Mouse (Mus musculus) midbrain, embryonic 11.5 days (tissue): ENCODE data around the gene Rbbp8nl. TPM values are rescaled to one million over a fixed set of nuclear protein-coding genes. Genes with fewer than 3 reads are reported as not detected.
"Not testable (repeated sequence)": the region's sequence is repeated elsewhere in the genome, so short reads cannot be mapped to it uniquely, and the experiment has no call there.

Experiments
- ATAC-seq: fragments of 200-750 bp; cut with Nextera tagmentation; 2 replicates; pipeline ENCODE4 v1.8.0; 2017; ENCODE audit warnings: moderate TSS enrichment, moderate library complexity; ENCODE audit not compliant: low FRiP score
- DNase-seq: peaks from one replicate; pipeline ENCODE4 v3.0.0; 2015; ENCODE audit warnings: low spot score; ENCODE audit errors: missing footprints
- H3K27ac ChIP-seq: fragments of 300-500 bp; sonication (generic); 2 replicates; pipeline ENCODE4 v1.5.1; 2014; ENCODE audit warnings: low read depth, low read length
- H3K27me3 ChIP-seq: fragments of 300-500 bp; sonication (generic); 2 replicates; pipeline ENCODE4 v1.6.1; 2014; ENCODE audit warnings: mild to moderate bottlenecking, low read length, moderate library complexity, mixed read lengths; ENCODE audit not compliant: control insufficient read depth, insufficient read depth
- H3K36me3 ChIP-seq: fragments of 300-500 bp; sonication (generic); 2 replicates; pipeline ENCODE4 v1.6.1; 2014; ENCODE audit warnings: mild to moderate bottlenecking, low read length, moderate library complexity, mixed read lengths; ENCODE audit not compliant: control insufficient read depth, insufficient read depth
- H3K4me1 ChIP-seq: fragments of 300-500 bp; sonication (generic); 2 replicates; pipeline ENCODE4 v1.6.1; 2014; ENCODE audit warnings: low read length; ENCODE audit not compliant: control insufficient read depth, insufficient read depth
- H3K4me2 ChIP-seq: fragments of 300-500 bp; sonication (generic); 2 replicates; pipeline ENCODE4 v1.6.1; 2014; ENCODE audit warnings: mild to moderate bottlenecking, moderate library complexity
- H3K4me3 ChIP-seq: fragments of 300-500 bp; sonication (generic); 2 replicates; pipeline ENCODE4 v1.5.1; 2014; ENCODE audit warnings: low read depth, low read length
- H3K9ac ChIP-seq: fragments of 300-500 bp; sonication (generic); 2 replicates; pipeline ENCODE4 v1.6.1; 2014; ENCODE audit warnings: low read length
- H3K9me3 ChIP-seq: fragments of 300-500 bp; sonication (generic); 2 replicates; pipeline ENCODE4 v1.6.1; 2016; ENCODE audit warnings: low read length; ENCODE audit not compliant: control insufficient read depth
- WGBS: fragments of 180-500 bp; shearing (Covaris S2); extraction: QIAGEN DNeasy Blood & Tissue Kit; methylation state at CpG from one replicate; pipeline ENCODE4 v1.1.7; 2014; 5-methylcytosine and 5-hydroxymethylcytosine counted together
- polyA plus RNA-seq: library from polyadenylated mRNA; unstranded; fragments of >200 nt; fragmentation: Nextera tagmentation; extraction: Ambion mirVana; gene quantifications from 2 replicates; pipeline ENCODE4 v1.2.1, GENCODE M21; 2014

Gene Rbbp8nl
- polyA plus RNA-seq, 1 experiment from 2014 or later: not detected

DNA sequence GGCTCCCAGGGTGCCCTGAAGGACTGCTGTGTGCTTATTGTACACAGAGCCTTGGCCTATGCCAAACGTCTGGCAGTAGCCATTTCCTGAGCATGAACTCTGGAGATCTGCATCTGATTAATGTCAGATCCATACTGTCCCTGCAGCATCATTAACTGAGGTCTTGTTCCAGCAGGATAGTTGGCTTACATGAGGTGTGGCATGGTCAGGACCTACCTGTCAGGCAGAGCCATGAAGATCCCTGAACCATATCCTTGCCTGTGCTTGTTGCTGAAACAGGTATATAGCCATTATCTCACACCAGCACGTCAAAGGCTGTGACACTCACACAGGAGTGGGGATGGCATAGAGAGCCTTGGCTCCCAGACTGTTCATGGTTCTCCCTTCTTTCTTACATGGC is 21.7 kb downstream of the Rbbp8nl start:
- 73% methylated on average over 2 of the region's 2 CpGs for WGBS

DNA sequence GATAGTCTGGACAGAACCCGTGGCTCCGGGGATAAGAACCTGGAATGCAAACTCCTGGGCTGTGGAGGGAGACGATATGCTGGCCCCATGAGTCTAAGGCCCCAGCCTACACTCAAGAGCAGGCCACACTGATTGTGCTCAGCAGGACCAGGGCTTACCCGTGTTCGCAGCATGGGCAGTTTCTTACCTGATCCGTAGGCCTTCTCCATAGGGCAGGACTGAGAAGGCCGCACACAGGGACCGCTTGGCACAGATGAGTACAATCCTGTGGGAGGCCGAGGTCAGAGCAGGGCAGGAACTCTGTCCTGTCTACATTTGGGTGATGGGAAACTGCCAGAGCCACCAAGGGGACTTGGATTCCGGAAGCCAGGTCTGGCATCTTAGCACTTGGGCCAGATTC is 26.8 kb downstream of the Rbbp8nl start:
- Histone ChIP-seq H3K4me3 (no peak overlapping the region), H3K27ac (no peak overlapping the region), H3K9ac (no peak overlapping the region), H3K36me3 (no peaks in the 10 kb centered on the region; the same call in 1 of the 2 replicates), H3K4me2 (no peak overlapping the region), H3K27me3 (no peaks in the 10 kb centered on the region), H3K4me1 (peaks cover 6% of the 10 kb centered on the region; the same call in 1 of the 2 replicates), H3K9me3 (no peaks in the 10 kb centered on the region)
- ATAC-seq (no peak), DNase-seq (no peak)
- 92% methylated on average over 10 of the region's 10 CpGs for WGBS

More for the DNA sequence above, 21.7 kb downstream of the Rbbp8nl start:
- DNase-seq: peak; percentile 66
- no peaks in the 10 kb centered on the region for H3K27me3 ChIP-seq
- no peaks in the 10 kb centered on the region for H3K9me3 ChIP-seq
- H3K4me2 ChIP-seq: no peak overlapping the region
- no peak for ATAC-seq
- H3K27ac ChIP-seq: no peak overlapping the region
- peaks cover 14% of the 10 kb centered on the region for H3K4me1 ChIP-seq
- H3K36me3 ChIP-seq: peaks cover 5% of the 10 kb centered on the region
- no peak overlapping the region for H3K9ac ChIP-seq
- H3K4me3 ChIP-seq: no peak overlapping the region

DNA sequence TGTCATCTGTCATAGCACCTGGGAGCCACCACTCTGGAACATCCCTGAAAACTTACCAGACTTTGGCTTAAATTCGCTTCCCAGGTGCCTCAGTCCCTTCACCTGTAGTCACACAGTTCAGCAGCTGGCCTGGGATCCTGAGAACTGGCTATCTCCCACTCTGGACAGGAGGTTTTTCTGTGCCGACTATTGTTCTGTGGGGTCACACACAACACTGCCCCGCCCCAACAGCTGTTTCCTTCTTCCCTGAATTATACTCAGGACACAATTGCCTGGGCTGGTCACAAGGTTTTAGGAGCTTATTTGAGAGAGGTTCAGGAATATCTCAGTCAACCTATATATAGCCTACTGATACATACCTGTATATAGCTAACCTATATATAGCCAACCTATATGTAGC is 27.2 kb downstream of the Rbbp8nl start:
- H3K4me2 ChIP-seq: no peak overlapping the region
- no peak overlapping the region for H3K4me3 ChIP-seq
- ATAC-seq (no peak), DNase-seq (peak; percentile 70)
- H3K9ac ChIP-seq: no peak overlapping the region
- no peaks in the 10 kb centered on the region for H3K27me3 ChIP-seq
- H3K27ac ChIP-seq: no peak overlapping the region
- H3K36me3 ChIP-seq: no peaks in the 10 kb centered on the region; the same call in 1 of the 2 replicates
- 90% methylated on average over 3 of the region's 3 CpGs for WGBS
- H3K4me1 ChIP-seq: peaks cover 6% of the 10 kb centered on the region; the same call in 1 of the 2 replicates
- H3K9me3 ChIP-seq: no peaks in the 10 kb centered on the region

DNA sequence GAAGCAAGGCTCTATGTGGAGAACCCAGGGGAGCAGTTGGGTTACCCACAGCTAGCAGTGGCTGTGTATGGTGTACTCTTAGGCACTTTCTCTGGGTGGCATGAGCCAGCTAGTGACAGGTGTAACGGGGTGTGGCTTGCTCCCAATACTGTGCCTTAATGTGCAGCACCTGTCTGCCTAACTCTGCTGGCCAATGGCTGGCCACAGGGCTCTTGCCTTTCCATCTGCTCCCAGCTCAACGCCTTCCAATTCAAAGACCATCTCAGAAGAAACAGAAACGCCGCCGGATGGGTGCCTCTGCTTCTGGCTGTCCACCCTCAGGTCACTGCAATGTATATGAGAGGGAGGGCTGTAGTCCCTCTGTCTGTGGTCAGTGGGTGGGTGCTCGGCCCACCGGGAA is 27.8 kb downstream of the Rbbp8nl start:
- ATAC-seq: no peak

DNA sequence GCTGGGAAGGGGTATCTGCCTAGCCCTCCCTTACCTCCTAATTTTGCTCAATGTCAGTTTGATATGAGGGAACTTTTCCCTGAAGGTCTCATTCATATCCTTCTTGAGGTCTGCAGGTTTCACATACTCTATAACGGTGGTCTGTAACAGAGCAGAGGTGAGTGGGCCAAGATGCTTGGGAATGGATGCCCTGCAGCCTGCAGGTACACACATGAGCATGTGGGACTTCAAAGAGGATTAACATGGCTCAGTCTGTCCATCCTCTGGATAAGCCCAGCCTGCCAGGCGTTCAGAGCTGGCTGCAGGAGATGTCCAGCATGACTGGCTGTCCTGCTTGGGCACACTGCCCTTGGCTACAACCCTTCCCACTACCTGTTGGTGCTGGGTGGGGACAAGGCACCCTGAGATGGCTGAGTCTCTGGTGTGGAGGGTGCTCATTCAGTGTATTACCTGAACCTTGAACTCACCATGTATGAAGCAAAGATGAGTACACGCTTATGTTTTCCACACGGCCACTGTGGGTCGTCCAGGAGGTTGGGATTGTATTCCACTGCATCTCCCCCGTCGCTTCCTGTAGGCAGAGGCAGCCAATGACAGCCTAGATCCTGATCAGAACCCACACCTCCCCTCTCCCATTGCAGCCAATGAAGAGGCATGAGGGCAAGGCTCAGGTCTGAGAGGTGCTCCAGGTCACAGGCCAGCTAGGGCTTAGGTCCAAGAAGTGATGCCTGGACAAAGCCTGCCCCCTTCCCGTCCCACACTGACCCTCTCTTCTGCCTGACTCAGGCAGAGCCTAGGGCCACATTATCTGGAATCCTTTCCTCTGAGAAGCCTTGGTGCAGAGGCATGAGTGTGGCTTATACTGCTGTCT is 28.8 kb downstream of the Rbbp8nl start:
- WGBS: 62% methylated on average over 8 of the region's 8 CpGs
- no peak overlapping the region for H3K4me3 ChIP-seq
- H3K27me3 ChIP-seq: no peaks in the 10 kb centered on the region
- H3K9ac ChIP-seq: no peak overlapping the region
- DNase-seq (peak; percentile 77), ATAC-seq (no peak)
- H3K4me2 ChIP-seq: no peak overlapping the region
- H3K4me1 ChIP-seq: peaks cover 11% of the 10 kb centered on the region
- H3K9me3 ChIP-seq: no peaks in the 10 kb centered on the region
- no peaks in the 10 kb centered on the region; the same call in 1 of the 2 replicates for H3K36me3 ChIP-seq
- no peak overlapping the region for H3K27ac ChIP-seq

More for the DNA sequence above, 27.8 kb downstream of the Rbbp8nl start:
- 89% methylated on average over 7 of the region's 7 CpGs for WGBS
- DNase-seq: peak; percentile 69
- Histone ChIP-seq H3K36me3 (no peaks in the 10 kb centered on the region; the same call in 1 of the 2 replicates), H3K4me2 (no peak overlapping the region), H3K4me3 (no peak overlapping the region), H3K27ac (no peak overlapping the region), H3K4me1 (peaks cover 6% of the 10 kb centered on the region; the same call in 1 of the 2 replicates), H3K9me3 (no peaks in the 10 kb centered on the region), H3K9ac (no peak overlapping the region), H3K27me3 (no peaks in the 10 kb centered on the region)

DNA sequence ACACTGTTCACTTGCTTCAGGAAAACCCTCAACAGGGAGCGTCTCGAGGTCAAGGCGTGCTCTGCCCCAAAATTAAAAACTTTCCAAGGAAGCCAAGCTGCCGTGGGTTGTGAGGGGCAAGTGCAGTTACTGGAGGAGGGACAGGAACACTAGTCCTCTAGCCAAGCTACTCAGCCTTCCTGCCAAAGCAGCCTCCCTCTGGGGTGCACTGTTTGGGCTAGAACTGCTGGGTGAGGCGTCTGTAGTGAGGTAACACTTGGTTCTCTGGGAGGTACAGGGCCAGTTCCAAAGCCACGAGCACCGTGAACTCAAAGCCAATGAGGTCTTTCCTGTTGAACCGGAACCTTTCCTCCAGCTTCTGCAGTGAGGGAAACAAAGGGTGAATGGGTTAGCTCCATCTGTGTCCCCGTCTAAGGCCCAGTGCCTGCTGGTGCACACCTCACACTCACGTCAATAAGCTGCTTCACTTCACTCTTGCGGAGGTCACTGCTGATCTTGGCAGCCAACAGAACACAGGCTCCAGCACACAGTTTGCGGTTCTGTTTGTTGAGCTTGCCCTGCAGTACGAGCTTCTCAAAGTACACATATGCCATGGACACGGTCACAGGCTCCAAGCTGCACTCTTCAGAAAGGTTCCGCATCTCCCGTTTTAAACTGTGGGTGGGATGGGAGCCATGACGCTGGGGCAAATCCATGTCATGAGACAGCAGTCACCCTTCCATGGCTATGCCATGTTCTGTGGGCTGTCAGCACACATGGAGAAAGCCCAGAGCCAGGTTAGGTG is 29.7 kb downstream of the Rbbp8nl start:
- peak; percentile 83 for DNase-seq
- ATAC-seq, H3K9ac ChIP-seq, H3K4me3 ChIP-seq, H3K36me3 ChIP-seq, H3K9me3 ChIP-seq, H3K27ac ChIP-seq, H3K4me2 ChIP-seq, H3K27me3 ChIP-seq: not testable (repeated sequence)
- peaks cover 13% of the 10 kb centered on the region for H3K4me1 ChIP-seq
- WGBS: 75% methylated on average over 17 of the region's 17 CpGs

DNA sequence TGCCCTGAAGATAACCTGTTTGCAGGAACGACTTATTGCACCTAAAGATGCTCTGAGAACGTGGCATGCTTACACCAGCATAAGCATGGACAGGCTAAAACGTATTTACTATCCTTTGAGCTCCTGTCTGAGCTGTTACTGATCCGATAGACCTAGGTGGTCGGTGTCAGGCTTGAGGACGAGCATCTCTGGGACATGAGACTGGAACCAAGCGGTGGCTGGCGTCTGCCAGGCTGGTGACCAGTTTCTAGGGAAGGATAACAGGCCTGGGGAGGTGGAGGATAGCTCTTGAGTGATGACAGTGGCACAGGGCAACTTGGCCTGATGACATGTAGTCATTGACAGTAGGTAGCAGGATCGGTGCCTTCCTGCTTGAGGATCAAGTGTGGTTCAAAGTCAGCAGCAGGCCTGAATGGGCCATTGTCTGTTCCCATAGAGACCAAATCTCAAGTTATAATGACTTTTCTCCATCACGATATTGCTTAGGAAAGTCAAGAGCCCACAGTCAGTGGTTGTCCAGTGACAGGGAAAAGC is 30.7 kb downstream of the Rbbp8nl start:
- peaks cover 13% of the 10 kb centered on the region for H3K4me1 ChIP-seq
- H3K4me2 ChIP-seq, ATAC-seq, H3K27me3 ChIP-seq, H3K4me3 ChIP-seq, H3K27ac ChIP-seq, H3K9ac ChIP-seq, H3K9me3 ChIP-seq, H3K36me3 ChIP-seq: not testable (repeated sequence)
- peak; percentile 28 for DNase-seq
- 80% methylated on average over 10 of the region's 10 CpGs for WGBS

DNA sequence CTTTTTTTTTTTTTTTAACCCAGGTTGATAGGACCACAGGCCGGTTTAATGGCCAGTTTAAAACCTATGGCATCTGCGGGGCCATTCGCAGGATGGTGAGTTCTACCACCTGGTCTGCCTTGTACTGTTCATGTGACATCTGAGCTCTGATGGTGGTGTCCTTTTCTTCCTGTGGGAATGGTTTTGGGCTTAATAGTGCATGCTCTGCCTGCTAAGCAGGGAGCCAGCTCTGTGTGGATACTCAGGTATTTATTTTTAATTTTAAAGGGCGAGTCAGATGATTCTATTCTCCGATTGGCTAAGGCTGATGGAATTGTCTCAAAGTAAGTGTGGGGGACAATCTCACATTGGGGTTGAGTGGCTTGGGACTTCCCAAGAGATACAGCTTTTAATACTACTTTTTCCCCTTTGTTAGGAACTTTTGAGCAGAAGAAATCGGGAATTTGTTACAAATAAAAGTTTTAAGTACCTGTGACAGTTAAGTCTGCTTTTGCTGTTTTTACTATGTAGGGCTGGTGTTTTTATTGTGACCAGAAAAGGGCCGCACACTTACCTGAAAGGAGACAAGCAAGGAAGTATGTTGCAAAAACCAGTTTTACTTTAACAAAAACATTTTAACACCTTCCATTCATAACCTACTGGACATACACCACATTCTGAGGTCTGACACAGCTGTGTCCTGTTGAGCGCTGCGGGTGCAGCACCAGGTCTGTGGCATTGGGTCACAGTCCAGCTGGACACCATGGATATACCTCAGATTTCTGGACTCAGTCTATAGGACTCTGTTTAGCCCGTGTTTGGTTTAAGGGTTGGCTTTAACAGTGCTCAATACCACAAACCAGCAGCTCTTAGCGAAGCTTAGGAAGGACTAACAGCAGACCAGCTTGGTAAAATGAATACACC is 31.5 kb downstream of the Rbbp8nl start:
- Histone ChIP-seq H3K4me2 (peak overlapping the region; percentile 82), H3K36me3 (no peaks in the 10 kb centered on the region), H3K9ac (peak overlapping the region; percentile 85), H3K27me3 (no peaks in the 10 kb centered on the region), H3K4me3 (peak overlapping the region; percentile 77), H3K9me3 (no peaks in the 10 kb centered on the region), H3K4me1 (peaks cover 13% of the 10 kb centered on the region), H3K27ac (no peak overlapping the region)
- ATAC-seq (no peak), DNase-seq (peak; percentile 74)
- 54% methylated on average over 11 of the region's 11 CpGs for WGBS
